18 mouse cellular contexts compared by ENCODE assay signal in genomic region chr1:51401846-51402532, GRCm38 (mm10).
DNase-seq lines count a peak whose midpoint lies in the region; ATAC-seq lines count a peak whose summit lies in the region.
"Had no signal": no experiment of that assay in that cellular context is flagged by ENCODE, and none has a peak within 500 bp of the region (broad histone marks: within the 10 kb centered on the region; RNA-seq: fewer than 3 reads in every experiment).

No protein-coding gene starts in this region.

- peak; percentile 11 to 28 for DNase-seq in cerebellum, postnatal 14 days
- no peak for DNase-seq in cerebellum, postnatal 4 days (ENCODE audit: low spot score in 2 of 2)
- DNase-seq in 3134 (ENCODE audit: extremely low read depth, insufficient read length, low spot score) (peak; percentile 19), R1 (ENCODE audit: low read depth, low spot score) (peak; percentile 18)
- DNase-seq in gonadal fat pad, adult 2 months (ENCODE audit: low read depth), result peak; percentile 1
- no peak for DNase-seq in kidney, postnatal 25 days
- DNase-seq: adrenal gland, postnatal 36 days; cerebellum, adult 18-20 months; cerebellum, postnatal 36 days; kidney, adult 9 months; kidney, postnatal 14 days; liver, postnatal 0 days; lung, postnatal 14 days; spleen, adult 18-20 months; thymus, postnatal 25 days had no signal

- no peak for ATAC-seq in megakaryocyte progenitor cell, adult 5-6 weeks (replicated peaks; ENCODE audit: poor library complexity)
- ATAC-seq: CD4-positive, CD25-positive, alpha-beta regulatory T cell, adult 4 months; intestine, embryonic 16.5 days; liver, postnatal 0 days had no signal

Comparison
In these comparisons a context has a peak if more than half of its experiments do, and no peak if none do; other contexts are left out.
1. DNase-seq: peak in cerebellum, postnatal 14 days (2 of 2), 3134 (single experiment), R1 (single experiment) and gonadal fat pad, adult 2 months (single experiment); none in cerebellum, postnatal 4 days (0 of 2) and kidney, postnatal 25 days (0 of 2).